Mouse (Mus musculus) heart, adult 2 months (tissue): ENCODE measurements around the gene Orai1.

Experiments
- CTCF ChIP-seq: fragments of 200-600 bp; IDR thresholded peaks from 2 replicates; pipeline ENCODE4 v1.8.1; 2022; ENCODE audit warnings: antibody characterized with exemption, mild to moderate bottlenecking, moderate library complexity
- EP300 ChIP-seq: fragments of 200-500 bp; IDR thresholded peaks from 2 replicates; pipeline ENCODE4 v1.6.1; 2011; ENCODE audit warnings: low read depth, low read length, control low read depth; ENCODE audit not compliant: insufficient read depth
- POLR2A ChIP-seq: fragments of 200-500 bp; IDR thresholded peaks from 2 replicates; pipeline ENCODE4 v1.6.1; 2011; ENCODE audit warnings: mild to moderate bottlenecking, low read depth, low read length, control low read depth; ENCODE audit not compliant: insufficient read depth

DNA sequence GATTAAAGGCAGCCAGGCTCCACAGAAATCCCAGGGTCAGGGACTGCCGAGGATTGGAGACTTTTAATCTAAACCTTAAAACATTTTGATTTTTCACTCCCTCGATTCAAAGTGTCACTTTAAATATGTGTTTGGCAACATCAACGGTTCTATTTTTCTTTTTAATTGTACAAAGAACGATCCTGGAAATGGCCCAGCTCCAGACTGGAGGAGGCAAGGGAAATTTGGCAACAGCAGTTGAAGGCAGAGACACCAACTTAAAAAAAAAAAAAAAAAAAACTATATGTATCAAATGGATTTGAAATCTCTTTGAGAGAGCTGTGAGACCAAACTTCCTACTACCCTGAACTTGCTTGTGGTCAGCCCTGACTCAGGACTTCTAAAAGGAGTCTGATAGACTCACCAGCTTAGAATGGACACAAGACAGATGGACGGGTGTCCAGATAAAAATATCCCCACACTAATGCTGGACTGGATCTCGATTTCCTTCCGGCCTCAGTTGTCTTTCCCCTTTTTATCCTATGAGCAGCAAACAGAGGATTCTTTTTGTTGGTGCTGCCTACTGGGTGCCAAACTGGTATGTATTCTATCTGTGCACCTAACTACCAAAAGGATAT lies 5.9 kb upstream of the Orai1 start:
- TF ChIP-seq CTCF (no peak), POLR2A (no peak), EP300 (no peak)
